Mouse (Mus musculus) liver, adult 2 months (tissue): Measurements from ENCODE around the gene Cdh4.

Source experiments
- CTCF ChIP-seq: fragments of 200-500 bp; IDR thresholded peaks from 2 replicates; pipeline ENCODE4 v1.5.1; 2011; ENCODE audit warnings: low read depth, low read length, control low read depth
- POLR2A ChIP-seq: fragments of 200-500 bp; IDR thresholded peaks from 2 replicates; pipeline ENCODE4 v1.6.1; 2011; ENCODE audit warnings: low read length, control low read depth; ENCODE audit not compliant: insufficient read depth; ENCODE audit errors: extremely low read depth

GRCm38 (mm10) chr2:179792426-179793133, 350.3 kb downstream of the Cdh4 start:
- TF ChIP-seq POLR2A (no peak), CTCF (no peak)
